Mouse (Mus musculus): ENCODE results near the gene Mettl11b.

Mettl11b gene

DNA sequence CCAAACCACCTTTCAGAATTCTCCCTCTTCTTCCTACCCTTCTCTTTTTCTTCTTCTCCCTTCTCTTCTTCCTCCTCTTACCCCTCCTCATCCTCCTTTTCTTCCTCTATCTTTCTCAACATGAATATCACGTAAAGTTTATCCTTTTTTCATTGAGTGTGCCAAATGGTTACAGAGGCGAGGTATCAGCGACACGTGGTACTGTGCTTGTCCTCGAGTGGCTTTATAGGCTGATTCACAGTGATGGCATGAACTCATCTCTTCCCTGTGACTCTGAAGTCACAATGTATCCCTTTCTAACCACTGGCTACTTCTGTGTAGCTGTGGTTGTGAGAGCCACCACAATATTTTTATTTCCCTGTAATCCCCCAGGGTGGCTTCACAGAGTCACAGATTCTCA, 68.6 kb downstream of the Mettl11b start:
- in situ Hi-C loops (cut with MboI, MseI): no loop called here
